Mouse (Mus musculus) CH12.LX (cell line): ENCODE results near the gene Plcb2. TPM values are rescaled to one million over a fixed set of nuclear protein-coding genes. Genes with fewer than 3 reads are reported as not detected.

Experiments
- DNase-seq: peaks from one replicate; pipeline ENCODE4 v3.0.0-alpha.2; 2013; ENCODE audit errors: extremely low read depth
- H3K27ac ChIP-seq: 2 replicates; pipeline ENCODE4 v1.5.1; 2012; ENCODE audit warnings: low read depth, mild to moderate bottlenecking, control low read depth, moderate library complexity; ENCODE audit not compliant: insufficient read depth
- H3K27me3 ChIP-seq: replicated peaks from 2 replicates; pipeline ENCODE3; 2012; ENCODE audit warnings: inconsistent platforms
- H3K36me3 ChIP-seq, 2 experiments: replicated peaks in 1 of 2; 2 replicates each; pipeline versions ENCODE3 to v1.6.1; 2012; ENCODE audit warnings: inconsistent platforms in 1 of 2, low read length in 1 of 2, mild to moderate bottlenecking in 1 of 2, mixed read lengths in 1 of 2, moderate library complexity in 1 of 2; ENCODE audit not compliant: control insufficient read depth in 1 of 2, insufficient read depth in 1 of 2
- H3K4me1 ChIP-seq, 2 experiments: 2 replicates each; pipeline ENCODE4 v1.6.1; 2012; ENCODE audit warnings: inconsistent platforms in 1 of 2, moderate library complexity in 1 of 2; ENCODE audit not compliant: insufficient read depth in 2 of 2, control insufficient read depth in 1 of 2
- H3K4me2 ChIP-seq: 2 replicates; pipeline ENCODE4 v1.6.1; 2012; ENCODE audit warnings: low read depth, mild to moderate bottlenecking, control low read depth; ENCODE audit not compliant: poor library complexity, insufficient read depth, severe bottlenecking
- H3K4me3 ChIP-seq, 3 experiments: fragments of 150-350 bp in 1 of 3; sonication (generic) in 1 of 3; replicated peaks in 1 of 3; 2 replicates each; pipeline versions ENCODE3 to v1.5.1; 2011 to 2012; ENCODE audit warnings: low read depth in 2 of 3, low read length in 2 of 3, mild to moderate bottlenecking in 2 of 3, moderate library complexity in 2 of 3, control low read depth in 1 of 3, improper control_type of control experiment in 1 of 3, inconsistent platforms in 1 of 3, mixed read lengths in 1 of 3; ENCODE audit not compliant: poor library complexity in 1 of 3
- H3K79me2 ChIP-seq: replicated peaks from 2 replicates; pipeline ENCODE4 v1.6.1; 2012; ENCODE audit warnings: mild to moderate bottlenecking, moderate library complexity; ENCODE audit not compliant: control insufficient read depth, poor library complexity, insufficient read depth, severe bottlenecking; ENCODE audit errors: extremely low read depth
- H3K9ac ChIP-seq: 2 replicates; pipeline ENCODE4 v1.6.1; 2012; ENCODE audit warnings: low read depth, mild to moderate bottlenecking, control low read depth, moderate library complexity; ENCODE audit not compliant: insufficient read depth
- H3K9me3 ChIP-seq: replicated peaks from 2 replicates; pipeline ENCODE3; 2012; ENCODE audit warnings: low read length, inconsistent platforms, mixed read lengths
- BHLHE40 ChIP-seq: IDR thresholded peaks from 2 replicates; pipeline ENCODE4 v1.6.1; 2011; ENCODE audit warnings: mild to moderate bottlenecking, low read depth, low read length, improper control_type of control experiment
- CHD2 ChIP-seq: IDR thresholded peaks from 2 replicates; pipeline ENCODE4 v1.6.1; 2011; ENCODE audit warnings: low read length, improper control_type of control experiment
- CTCF ChIP-seq, 2 experiments: IDR thresholded peaks in 1 of 2; conservative IDR thresholded peaks in 1 of 2; 2 replicates each; pipeline ENCODE4 v1.5.1; 2011 to 2012; ENCODE audit warnings: low read depth in 2 of 2, low read length in 2 of 2, improper control_type of control experiment in 1 of 2, inconsistent platforms in 1 of 2, mild to moderate bottlenecking in 1 of 2, moderate library complexity in 1 of 2
- E2F4 ChIP-seq: IDR thresholded peaks from 2 replicates; pipeline ENCODE4 v1.6.1; 2011; ENCODE audit warnings: low read depth, low read length, improper control_type of control experiment; ENCODE audit not compliant: insufficient replicate concordance
- EP300 ChIP-seq: IDR thresholded peaks from 2 replicates; pipeline ENCODE4 v1.6.1; 2011; ENCODE audit warnings: low read length, improper control_type of control experiment
- ETS1 ChIP-seq: conservative IDR thresholded peaks from 2 replicates; pipeline ENCODE4 v1.6.1; 2012; ENCODE audit warnings: low read depth, mild to moderate bottlenecking, inconsistent platforms, low read length, improper control_type of control experiment, moderate library complexity
- GABPA ChIP-seq: IDR thresholded peaks from 2 replicates; pipeline ENCODE4 v1.6.1; 2012; ENCODE audit warnings: low read depth, low read length, improper control_type of control experiment, inconsistent platforms; ENCODE audit not compliant: insufficient replicate concordance
- IRF4 ChIP-seq: IDR thresholded peaks from 2 replicates; pipeline ENCODE4 v1.6.1; 2014; ENCODE audit warnings: low read depth, mild to moderate bottlenecking, inconsistent platforms, low read length, improper control_type of control experiment
- JUN ChIP-seq: IDR thresholded peaks from 2 replicates; pipeline ENCODE4 v1.6.1; 2011; ENCODE audit warnings: low read depth, mild to moderate bottlenecking, low read length, improper control_type of control experiment, moderate library complexity; ENCODE audit not compliant: insufficient read depth
- MAX ChIP-seq: IDR thresholded peaks from 2 replicates; pipeline ENCODE4 v1.6.1; 2011; ENCODE audit warnings: low read length, improper control_type of control experiment
- MAZ ChIP-seq: IDR thresholded peaks from 2 replicates; pipeline ENCODE4 v1.6.1; 2012; ENCODE audit warnings: low read depth, mild to moderate bottlenecking, inconsistent platforms, low read length, improper control_type of control experiment, moderate library complexity
- POLR2A ChIP-seq: IDR thresholded peaks from 2 replicates; pipeline ENCODE4 v1.6.1; 2011; ENCODE audit warnings: low read depth, mild to moderate bottlenecking, improper control_type of control experiment, low read length
- POLR2AphosphoS2 ChIP-seq: IDR thresholded peaks from 2 replicates; pipeline ENCODE4 v1.6.1; 2011; ENCODE audit warnings: low read depth, low read length, improper control_type of control experiment
- SMC3 ChIP-seq: IDR thresholded peaks from 2 replicates; pipeline ENCODE4 v1.6.1; 2011; ENCODE audit warnings: low read depth, low read length, improper control_type of control experiment
- TCF12 ChIP-seq: IDR thresholded peaks from 2 replicates; pipeline ENCODE4 v1.6.1; 2014; ENCODE audit warnings: low read depth, mild to moderate bottlenecking, inconsistent platforms, low read length, improper control_type of control experiment
- UBTF ChIP-seq: IDR thresholded peaks from 2 replicates; pipeline ENCODE4 v1.6.1; 2012; ENCODE audit warnings: low read depth, mild to moderate bottlenecking, inconsistent platforms, low read length, improper control_type of control experiment, moderate library complexity
- ZC3H11A ChIP-seq: IDR thresholded peaks from 2 replicates; pipeline ENCODE4 v1.6.1; 2012; ENCODE audit warnings: low read depth, mild to moderate bottlenecking, inconsistent platforms, low read length, improper control_type of control experiment
- ZKSCAN1 ChIP-seq: IDR thresholded peaks from 2 replicates; pipeline ENCODE4 v1.6.1; 2012; ENCODE audit warnings: low read depth, inconsistent platforms, low read length, improper control_type of control experiment, borderline replicate concordance
- ZMIZ1 ChIP-seq: IDR thresholded peaks from 2 replicates; pipeline ENCODE4 v1.6.1; 2012; ENCODE audit warnings: low read depth, mild to moderate bottlenecking, inconsistent platforms, low read length, improper control_type of control experiment
- dilution Hi-C: fragments of 300-500 bp; cut with MboI; formaldehyde crosslinking; loops from 2 replicates; pipeline ENCODE4 v1.14.3; 2020; ENCODE audit warnings: low sequenced_read_pairs; ENCODE audit not compliant: extremely low pct_unique_long_range_greater_than_20kb, extremely low pct_ligation_motif_present
- in situ Hi-C: fragments of 300-500 bp; cut with MboI; formaldehyde crosslinking; loops from 3 replicates; pipeline ENCODE4 v1.14.3; 2019; ENCODE audit warnings: low sequenced_read_pairs, low pct_ligation_motif_present, low pct_unique_long_range_greater_than_20kb, mixed read lengths
- polyA plus RNA-seq: library from polyadenylated mRNA; unstranded; fragments of >175 nt; gene quantifications from 2 replicates; pipeline ENCODE4 v1.2.1, GENCODE M21; 2012; ENCODE audit warnings: low read depth; ENCODE audit not compliant: insufficient read length
- total RNA-seq, 2 experiments: library from RNA; depleted of rRNA; stranded (reverse); fragments of 300-350 nt in 1 of 2; fragments of >200 nt in 1 of 2; gene quantifications; 2 replicates each; pipeline ENCODE4 v1.2.3; 2012 to 2014

Gene Plcb2
- total and polyA plus RNA-seq, 3 experiments = 5.7 to 22.3 (median 7.8) TPM

GRCm38 (mm10) chr2:118729816-118730621 is 1.8 kb upstream of the Plcb2 start:
- TF ChIP-seq TCF12 = peak; percentile 45; the same call in 1 of the 2 replicates
- TF ChIP-seq UBTF = no peak
- TF ChIP-seq BHLHE40 = no peak
- 0 out of 2 replicates have a peak, but pooled peaks have one; percentile 15 for TF ChIP-seq CHD2
- H3K9ac ChIP-seq = no peak overlapping the region
- no peak overlapping the region for H3K4me3 ChIP-seq
- H3K27ac ChIP-seq = no peak overlapping the region
- H3K27me3 ChIP-seq = peaks cover 6% of the 10 kb centered on the region
- in situ Hi-C loops = loop anchor here (10.0 to 25.0 kb wide), 2 partner anchors 85 to 243 kb away; partner anchors contain the start of gene Srp14
- peaks cover 16 to 52% of the 10 kb centered on the region in 2 experiments; a peak in 3 of 4 replicates for H3K4me1 ChIP-seq
- DNase-seq = no peak
- H3K79me2 ChIP-seq = no peaks in the 10 kb centered on the region
- H3K36me3 ChIP-seq = peaks cover 0 to 9% of the 10 kb centered on the region in 2 experiments
- H3K9me3 ChIP-seq = no peaks in the 10 kb centered on the region
- H3K4me2 ChIP-seq = no peak overlapping the region
- dilution Hi-C loops = no loop called here

- peaks cover 16 to 59% of the 10 kb centered on the region in 2 experiments; a peak in 3 of 4 replicates for H3K4me1 ChIP-seq
- peaks cover 6% of the 10 kb centered on the region for H3K27me3 ChIP-seq
- H3K9ac ChIP-seq = no peak overlapping the region
- TF ChIP-seq CHD2 (no peak), JUN (no peak), BHLHE40 (no peak), E2F4 (no peak), EP300 (no peak), GABPA (no peak)
- peaks cover under 1 to 16% of the 10 kb centered on the region in 2 experiments for H3K36me3 ChIP-seq
- no peaks in the 10 kb centered on the region for H3K79me2 ChIP-seq
- DNase-seq = no peak
- no peaks in the 10 kb centered on the region for H3K9me3 ChIP-seq
- H3K27ac ChIP-seq = no peak overlapping the region
- no peak overlapping the region for H3K4me2 ChIP-seq
- dilution Hi-C loops = no loop called here
- no peak overlapping the region for H3K4me3 ChIP-seq
- in situ Hi-C loops = loop anchor here (25.0 kb wide), 1 partner anchor 242 kb away; the partner anchor contains the start of gene Srp14
Measured at GRCm38 (mm10) chr2:118729194-118729593, 956 bp upstream of the Plcb2 start.

- in situ Hi-C loops (loop anchor here (25.0 kb wide), 1 partner anchor 241 kb away; the partner anchor contains the start of gene Srp14), dilution Hi-C loops (no loop called here)
- Histone ChIP-seq H3K4me1 (peaks cover 16 to 65% of the 10 kb centered on the region in 2 experiments; a peak in 3 of 4 replicates), H3K27ac (peak overlapping the region; percentile 46; the same call in 1 of the 2 replicates), H3K36me3 (peaks cover 10 to 29% of the 10 kb centered on the region in 2 experiments), H3K4me2 (peak overlapping the region; percentile 53), H3K79me2 (no peaks in the 10 kb centered on the region), H3K27me3 (no peaks in the 10 kb centered on the region), H3K4me3 (peak overlapping the region; percentile 36 to 64 (median 59)), H3K9ac (peak overlapping the region; percentile 55), H3K9me3 (no peaks in the 10 kb centered on the region)
- TF ChIP-seq MAX = no peak
- TF ChIP-seq ZKSCAN1 = no peak
- TF ChIP-seq MAZ = no peak
- no peak for TF ChIP-seq BHLHE40
- no peak for TF ChIP-seq ZMIZ1
- no peak for TF ChIP-seq CTCF (conservative IDR thresholded peaks at IDR 0.05 in 1 of 2, IDR thresholded peaks at IDR 0.05 in 1 of 2; ENCODE audit: low read depth in 2 of 2, low read length in 2 of 2)
- TF ChIP-seq ZC3H11A = no peak
- no peak for TF ChIP-seq ETS1
- no peak for TF ChIP-seq GABPA
- TF ChIP-seq POLR2AphosphoS2 = no peak
- no peak for TF ChIP-seq POLR2A
- TF ChIP-seq SMC3 = no peak
- TF ChIP-seq IRF4 = no peak
- DNase-seq = no peak
Measured at GRCm38 (mm10) chr2:118727911-118728310, 327 bp downstream of the Plcb2 start.
